Mouse (Mus musculus) spleen, postnatal 36 days (tissue): ENCODE data around the gene Aspg.

Experiments
- DNase-seq, 2 experiments: peaks; one replicate each; pipeline ENCODE4 v3.0.0; 2022; ENCODE audit warnings: low spot score in 2 of 2, mixed read lengths in 1 of 2

Aspg gene

GRCm38 (mm10) chr12:112151244-112151979 is 44.9 kb downstream of the Aspg start:
- no peak for DNase-seq

GRCm38 (mm10) chr12:112151980-112152362 is 45.5 kb downstream of the Aspg start:
- DNase-seq: no peak

GRCm38 (mm10) chr12:112153597-112153996 is 47.1 kb downstream of the Aspg start:
- no peak for DNase-seq

- no peak for DNase-seq
Observed at GRCm38 (mm10) chr12:112154476-112154875, 48.0 kb downstream of the Aspg start.

GRCm38 (mm10) chr12:112155218-112156051 is 49.0 kb downstream of the Aspg start:
- no peak for DNase-seq

GRCm38 (mm10) chr12:112156804-112157203 is 50.3 kb downstream of the Aspg start:
- DNase-seq: no peak

GRCm38 (mm10) chr12:112158246-112158645 is 51.8 kb downstream of the Aspg start:
- DNase-seq: no peak

- no peak for DNase-seq
Observed at GRCm38 (mm10) chr12:112158784-112159183, 52.3 kb downstream of the Aspg start.

- DNase-seq: no peak
Observed at GRCm38 (mm10) chr12:112163981-112164839, 57.7 kb downstream of the Aspg start.

GRCm38 (mm10) chr12:112164840-112165219 is 58.4 kb downstream of the Aspg start:
- DNase-seq: no peak

GRCm38 (mm10) chr12:112169240-112169639 is 62.8 kb downstream of the Aspg start:
- DNase-seq: no peak

- DNase-seq: no peak
Observed at GRCm38 (mm10) chr12:112170671-112171574, 64.4 kb downstream of the Aspg start.

GRCm38 (mm10) chr12:112171657-112172056 is 65.2 kb downstream of the Aspg start:
- no peak for DNase-seq

- no peak for DNase-seq
Observed at GRCm38 (mm10) chr12:112172214-112172613, 65.7 kb downstream of the Aspg start.
